Mouse (Mus musculus) common myeloid progenitor, adult 5-6 weeks (primary cell): ENCODE measurements around the gene Usp50. TPM values are rescaled to one million over a fixed set of nuclear protein-coding genes. Genes with fewer than 3 reads are reported as not detected.

Experiments used
- ATAC-seq: replicated peaks from 2 replicates; pipeline ENCODE4 v1.8.0; 2016; ENCODE audit warnings: low read depth, mild to moderate bottlenecking, moderate TSS enrichment, inconsistent platforms; ENCODE audit not compliant: poor library complexity, severe bottlenecking
- total RNA-seq: library from RNA; stranded (forward); fragments of 200-1000, 187-1606 nt; gene quantifications from 2 replicates; pipeline ENCODE4 v1.2.3, GENCODE M21; 2017

Gene Usp50
- total RNA-seq = 0.15 and 0.32 TPM in 2 replicates

DNA sequence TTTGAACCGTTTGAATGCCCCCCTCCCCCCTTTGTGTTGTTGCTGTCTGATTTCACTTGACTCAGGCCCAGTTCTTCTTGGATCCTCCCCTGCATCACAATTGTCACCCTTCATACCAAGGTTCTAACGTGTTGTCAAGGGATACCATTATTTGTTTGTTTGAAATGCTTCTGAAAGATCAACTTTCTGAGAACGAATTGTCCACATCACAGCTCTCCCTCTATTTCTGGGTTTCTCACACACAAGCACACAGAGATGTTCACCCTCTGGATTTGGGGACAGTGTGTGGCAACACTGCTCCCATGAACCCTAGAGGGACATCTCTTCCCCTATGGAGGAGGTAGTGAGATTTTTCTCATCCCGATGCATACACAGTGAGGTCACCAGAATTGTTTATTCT lies at the start of gene Usp50:
Usp50 (minus strand) TSS at position 101 of the 400 bp plus-strand sequence.
- ATAC-seq = no peak

DNA sequence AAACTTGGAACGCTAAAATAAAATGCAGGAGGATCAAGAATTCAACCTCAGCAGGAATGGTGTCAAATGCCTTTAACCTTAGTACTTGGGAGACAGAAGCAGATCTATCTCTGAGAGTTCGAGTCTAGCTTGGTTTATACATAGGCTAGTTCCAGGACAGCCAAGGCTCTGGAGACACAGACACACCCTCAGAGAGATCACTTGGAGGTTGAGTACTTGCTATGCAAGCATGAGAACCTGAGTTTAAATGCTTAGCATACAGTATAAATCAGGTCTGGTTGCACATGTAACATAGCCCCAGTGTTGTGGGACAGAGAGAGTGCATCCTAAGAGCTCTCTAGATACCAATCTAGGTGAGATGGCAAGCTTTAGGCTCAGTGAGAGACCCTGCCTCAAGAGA lies 34.1 kb upstream of the Usp50 start:
- ATAC-seq = no peak

GRCm38 (mm10) chr2:126816644-126817347 lies 33.5 kb upstream of the Usp50 start:
- ATAC-seq = no peak; the same call in 1 of the 2 replicates

DNA sequence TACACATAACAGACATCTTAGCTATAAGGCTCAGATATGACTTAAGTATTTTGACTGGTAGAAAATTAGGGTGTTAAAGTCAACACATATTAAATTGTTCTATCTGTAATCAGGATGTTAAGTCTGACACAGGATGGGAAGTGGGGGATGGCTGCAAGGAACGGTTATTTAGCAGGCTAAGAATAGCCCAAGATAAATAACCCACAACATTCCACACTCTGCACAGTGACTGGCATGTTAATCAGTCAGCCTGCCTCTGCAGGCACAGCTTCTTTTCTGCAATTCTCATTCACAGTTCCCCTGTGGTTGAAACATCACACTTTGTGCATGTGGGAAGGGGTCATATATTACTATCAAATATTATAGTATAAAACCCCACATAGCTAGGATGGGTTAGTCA lies 32.6 kb upstream of the Usp50 start:
- ATAC-seq = peak; percentile 69

GRCm38 (mm10) chr2:126801980-126802379 lies 18.7 kb upstream of the Usp50 start:
- ATAC-seq = no peak

DNA sequence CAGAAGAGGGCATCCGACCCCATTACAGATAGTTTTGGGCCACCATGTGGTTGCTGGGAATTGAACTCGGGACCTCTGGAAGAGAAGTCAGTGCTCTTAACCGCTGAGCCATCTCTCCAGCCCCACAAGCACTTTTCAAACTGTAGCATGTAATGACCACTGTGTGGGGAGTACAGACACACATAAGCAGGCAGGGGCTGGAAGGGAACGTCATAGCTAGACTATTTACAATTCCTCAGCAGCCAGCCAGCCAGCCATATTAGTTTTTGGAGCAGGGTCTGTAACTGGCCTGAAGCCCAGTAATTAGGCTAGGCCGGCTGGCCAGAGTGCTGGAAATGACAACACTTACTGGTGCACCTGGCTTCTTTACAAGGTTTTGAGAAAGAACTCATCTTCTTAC lies 15.2 kb upstream of the Usp50 start:
- ATAC-seq = no peak

DNA sequence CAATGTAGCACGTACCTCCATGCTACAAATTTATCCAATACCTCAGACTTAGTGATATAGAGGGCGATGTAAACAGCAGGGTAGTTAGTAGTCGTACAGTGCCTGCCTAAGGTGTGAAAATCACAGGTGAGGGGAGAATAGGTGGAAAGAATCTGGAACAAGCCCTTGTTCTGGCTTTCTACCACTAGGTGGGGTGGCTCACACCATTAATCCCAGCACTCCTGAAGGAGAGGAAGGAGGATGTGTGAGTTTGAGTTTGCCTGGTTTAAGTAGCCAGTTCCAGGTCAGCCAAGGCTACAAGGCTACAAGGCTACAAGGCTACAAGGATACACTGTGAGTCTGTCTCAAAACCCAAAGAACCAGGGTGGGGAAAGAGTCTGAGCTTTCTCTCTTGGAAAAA lies 12.4 kb upstream of the Usp50 start:
- ATAC-seq = no peak

DNA sequence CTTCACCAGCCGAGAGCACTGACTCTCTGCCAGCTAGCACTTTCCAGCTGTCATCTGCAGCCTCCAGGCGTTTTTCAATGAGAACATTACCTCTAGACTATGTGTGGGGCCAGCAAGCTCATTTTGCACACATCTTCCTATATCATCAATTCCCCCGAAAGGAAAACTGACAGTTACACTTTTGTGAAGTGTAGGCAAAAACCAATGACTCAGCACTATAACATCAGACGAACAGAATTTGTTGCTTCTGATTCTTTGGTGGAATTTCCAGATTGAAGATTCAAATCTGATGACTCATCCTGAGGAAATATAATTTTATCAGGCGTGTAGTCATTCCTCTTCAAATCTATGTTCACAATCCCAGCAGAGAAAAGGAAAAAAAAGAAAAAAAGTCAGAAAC lies 9.3 kb upstream of the Usp50 start:
- ATAC-seq = no peak

DNA sequence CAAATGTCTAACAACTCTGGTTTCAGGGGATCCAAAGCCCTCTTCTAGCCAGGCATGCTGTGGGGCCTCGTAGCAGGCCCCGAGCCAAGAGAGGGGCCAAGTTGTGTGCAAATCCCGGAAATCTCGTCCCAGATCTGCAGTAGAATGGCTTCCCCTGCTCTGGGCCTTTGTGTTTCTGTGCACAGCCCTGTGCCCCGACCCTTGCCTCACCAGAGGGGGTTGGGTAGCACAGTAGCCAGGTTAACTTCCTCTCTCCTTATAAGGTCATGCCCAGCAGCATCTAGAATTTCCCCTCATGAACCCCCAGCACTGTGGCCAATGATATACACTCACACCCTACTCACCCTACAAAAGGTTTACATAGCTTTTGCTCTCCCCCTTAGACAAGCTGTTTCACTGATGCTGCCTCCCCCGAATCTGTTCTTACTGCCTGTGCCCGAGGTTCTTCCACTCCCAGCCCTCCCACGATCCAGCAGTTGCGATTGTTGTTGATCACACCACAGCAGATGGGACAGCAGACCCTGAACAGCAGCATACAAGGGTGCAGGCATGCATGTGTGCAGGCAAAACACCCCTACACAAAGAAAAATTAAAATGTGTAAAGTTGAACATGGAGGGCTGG lies 4.6 kb upstream of the Usp50 start:
- ATAC-seq = peak; percentile 22; the same call in 1 of the 2 replicates

DNA sequence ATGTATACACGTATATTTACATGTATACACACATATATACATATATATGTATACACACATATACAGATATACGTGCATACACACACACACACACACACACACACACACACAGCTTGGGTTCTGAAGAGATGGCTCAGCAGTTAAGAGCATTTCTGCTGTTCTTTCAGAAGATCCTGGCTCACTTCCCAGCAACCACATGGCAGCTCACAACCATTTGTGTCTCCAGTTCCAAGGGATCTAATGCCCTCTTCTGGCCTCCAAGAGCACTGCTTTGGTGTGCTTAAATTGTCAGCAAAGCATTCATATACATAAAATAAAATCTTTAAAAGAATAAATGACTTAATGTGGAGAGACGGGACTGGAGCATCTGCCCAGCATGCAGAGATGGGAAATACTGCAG lies 837 bp downstream of the Usp50 start:
- peak; percentile 62; the same call in 1 of the 2 replicates for ATAC-seq

GRCm38 (mm10) chr2:126781478-126781877 lies 1.8 kb downstream of the Usp50 start:
- ATAC-seq = no peak

GRCm38 (mm10) chr2:126780286-126780685 lies 3.0 kb downstream of the Usp50 start:
- ATAC-seq = no peak

- no peak for ATAC-seq
Measured at GRCm38 (mm10) chr2:126778806-126779205, 4.5 kb downstream of the Usp50 start.

GRCm38 (mm10) chr2:126776416-126776815 lies 6.9 kb downstream of the Usp50 start:
- no peak for ATAC-seq

DNA sequence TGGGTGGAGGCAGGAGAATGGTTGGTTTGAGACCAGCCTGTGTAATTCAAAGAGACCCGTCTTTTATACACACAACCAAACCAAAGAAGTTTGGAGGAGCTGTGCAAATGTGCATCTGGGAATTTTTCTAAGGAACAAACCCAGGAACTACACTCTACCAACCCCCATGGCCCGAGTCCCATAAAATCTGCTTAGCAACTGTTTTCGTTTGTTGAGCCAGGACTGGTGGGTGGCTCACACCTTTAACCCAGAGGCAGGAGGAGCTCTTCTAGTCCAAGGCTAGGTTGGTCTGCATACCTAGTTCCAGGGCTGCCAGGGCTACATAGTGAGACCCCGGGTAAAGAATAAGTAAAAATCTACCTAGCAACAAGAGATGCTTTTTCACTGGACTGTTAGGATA lies 7.3 kb downstream of the Usp50 start:
- ATAC-seq = no peak

- no peak for ATAC-seq
Measured at GRCm38 (mm10) chr2:126772217-126772616, 11.1 kb downstream of the Usp50 start.

DNA sequence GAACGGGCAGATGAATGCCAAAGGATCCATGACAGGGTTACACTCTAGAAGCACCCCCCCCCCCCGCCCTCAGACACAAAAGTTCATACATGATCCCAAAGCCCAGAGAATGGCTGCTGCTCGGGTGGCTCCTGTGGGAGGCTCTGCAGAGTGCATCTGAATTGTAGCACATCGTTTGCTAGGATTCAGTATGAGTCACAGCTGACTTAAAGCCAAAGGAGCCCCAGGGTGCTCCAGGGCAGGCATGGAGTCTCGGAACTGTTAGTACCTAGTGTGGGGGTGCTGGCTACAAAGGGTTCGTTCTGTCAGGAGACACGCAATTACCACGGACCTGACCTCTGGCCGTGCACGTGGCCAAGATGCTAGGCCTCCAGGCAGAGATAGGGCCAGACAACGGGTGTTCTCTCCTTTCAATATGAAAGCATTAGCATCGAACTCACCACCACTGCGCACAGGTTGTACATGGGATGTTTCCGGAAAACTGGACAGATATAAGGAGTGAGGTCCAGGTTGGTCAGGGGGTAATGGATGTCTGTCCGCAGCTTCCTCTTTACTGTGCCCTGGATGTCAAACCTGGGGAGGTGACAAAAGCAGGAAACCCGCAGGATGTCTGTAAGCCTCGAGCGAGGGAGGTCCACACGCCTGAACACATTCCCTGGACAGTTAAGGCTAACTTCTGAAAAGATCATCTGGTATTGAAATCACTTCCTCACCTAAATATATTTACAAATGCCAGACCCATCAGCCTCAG lies 13.7 kb downstream of the Usp50 start:
- ATAC-seq = peak; percentile 40

- ATAC-seq = no peak
Measured at GRCm38 (mm10) chr2:126768194-126768593, 15.1 kb downstream of the Usp50 start.

DNA sequence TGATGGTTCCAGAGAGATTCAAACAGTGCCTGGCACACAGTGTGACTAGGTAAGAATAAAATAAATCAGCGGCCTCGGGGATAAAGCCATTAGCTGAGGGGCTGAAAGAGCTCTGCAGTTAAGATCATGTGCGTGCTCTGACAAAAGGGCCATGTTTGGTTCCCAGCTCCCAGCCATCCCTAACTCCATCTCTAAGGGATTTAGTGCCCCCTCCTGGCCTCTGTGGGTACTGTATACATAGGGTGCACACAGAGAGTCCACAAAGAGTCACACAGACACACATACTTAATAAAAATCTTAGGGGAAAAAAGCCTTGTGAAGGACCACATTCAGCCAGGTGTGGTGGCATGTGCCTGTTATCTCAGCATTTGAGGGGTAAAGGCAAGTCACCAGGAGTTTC lies 15.7 kb downstream of the Usp50 start:
- ATAC-seq = no peak

DNA sequence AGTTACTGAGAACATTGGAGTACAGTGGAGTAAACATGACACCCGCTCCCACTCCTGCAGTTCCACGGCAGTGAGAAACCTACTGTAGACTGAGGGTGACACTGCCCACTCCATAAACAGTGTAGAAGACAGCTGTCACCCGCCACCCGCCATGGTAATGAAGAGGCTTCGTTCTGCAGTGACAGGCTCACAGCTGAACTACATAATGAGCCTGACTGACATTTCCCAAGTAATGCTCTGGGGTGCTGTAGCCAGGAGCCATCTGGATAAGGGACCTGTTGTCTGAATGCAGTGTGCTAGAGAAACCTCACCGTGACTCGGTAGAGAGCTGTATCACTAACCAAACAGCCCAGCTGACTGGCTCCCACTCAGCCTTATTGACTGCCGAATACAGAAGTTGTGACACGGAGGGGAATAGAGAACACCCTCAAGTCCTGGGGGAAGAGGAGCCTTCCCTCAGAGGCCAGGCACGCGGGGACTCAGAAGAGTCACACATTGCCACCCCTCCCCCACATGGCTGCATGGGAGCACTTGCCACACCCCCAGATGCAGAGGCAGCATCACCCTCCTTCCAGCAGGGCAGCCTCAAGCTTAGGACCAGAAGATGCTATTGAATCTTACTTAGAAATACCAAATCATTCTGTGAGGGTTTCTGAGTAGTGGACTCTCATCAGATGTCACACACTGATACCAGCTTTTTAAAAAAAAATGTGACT lies 17.2 kb downstream of the Usp50 start:
- ATAC-seq = no peak

GRCm38 (mm10) chr2:126759351-126759750 lies 23.9 kb downstream of the Usp50 start:
- ATAC-seq = no peak
